Mouse (Mus musculus) spleen, adult 2 months (tissue): ENCODE data around the gene Crtam.

Experiments used
- CTCF ChIP-seq: fragments of 200-500 bp; IDR thresholded peaks from 2 replicates; pipeline ENCODE4 v1.5.1; 2011; ENCODE audit warnings: mild to moderate bottlenecking, inconsistent platforms; ENCODE audit not compliant: insufficient read depth, insufficient read length, insufficient replicate concordance; ENCODE audit errors: extremely low read depth
- POLR2A ChIP-seq: fragments of 200-500 bp; IDR thresholded peaks from 2 replicates; pipeline ENCODE4 v1.6.1; 2011; ENCODE audit warnings: low read depth, low read length, inconsistent platforms

DNA sequence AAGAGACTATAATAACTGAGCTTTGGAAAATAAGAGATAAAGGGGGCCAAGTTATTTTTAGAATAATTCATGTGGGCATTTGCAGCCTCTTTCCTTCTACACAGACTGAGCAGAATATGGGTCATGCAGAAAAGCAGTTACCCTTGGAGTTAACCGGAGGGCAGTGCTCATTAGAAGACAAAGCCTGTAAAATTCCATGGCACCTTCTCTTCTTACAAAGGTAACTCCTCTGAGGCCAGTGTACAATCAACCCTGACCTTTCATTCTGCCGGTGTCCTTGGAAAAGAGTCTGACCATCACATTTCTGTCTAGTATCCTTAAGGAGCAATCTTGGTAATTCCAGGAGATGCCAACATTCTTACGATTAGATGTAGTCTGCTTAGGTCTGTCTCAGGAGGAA, 37.0 kb upstream of the Crtam start:
- TF ChIP-seq POLR2A (no peak), CTCF (no peak)
